Mouse (Mus musculus) kidney, adult 2 months (tissue): ENCODE results near the gene Hid1.

Source experiments
- CTCF ChIP-seq: fragments of 200-500 bp; conservative IDR thresholded peaks from 2 replicates; pipeline ENCODE4 v1.5.1; 2011; ENCODE audit warnings: low read depth, mild to moderate bottlenecking, control low read depth, low read length, moderate library complexity, mixed read lengths; ENCODE audit not compliant: insufficient read depth, insufficient read length
- POLR2A ChIP-seq: fragments of 200-500 bp; IDR thresholded peaks from one replicate; pipeline ENCODE4 v1.6.1; 2011; ENCODE audit warnings: low read depth, low read length, control low read depth

- TF ChIP-seq CTCF, result no peak
- no peak for TF ChIP-seq POLR2A
These were observed 6.5 kb upstream of the Hid1 start for GRCm38 (mm10) chr11:115373805-115374694.
